Mouse (Mus musculus): ENCODE measurements around the gene Mib2. TPM values are rescaled to one million over a fixed set of nuclear protein-coding genes. Genes with fewer than 3 reads are reported as not detected.
A peak's percentile ranks its signal among the peaks of the same experiment; 100 is the strongest.

Gene Mib2
- polyA plus RNA-seq, 1 experiment from 2014 or later, result 34.3 TPM

DNA sequence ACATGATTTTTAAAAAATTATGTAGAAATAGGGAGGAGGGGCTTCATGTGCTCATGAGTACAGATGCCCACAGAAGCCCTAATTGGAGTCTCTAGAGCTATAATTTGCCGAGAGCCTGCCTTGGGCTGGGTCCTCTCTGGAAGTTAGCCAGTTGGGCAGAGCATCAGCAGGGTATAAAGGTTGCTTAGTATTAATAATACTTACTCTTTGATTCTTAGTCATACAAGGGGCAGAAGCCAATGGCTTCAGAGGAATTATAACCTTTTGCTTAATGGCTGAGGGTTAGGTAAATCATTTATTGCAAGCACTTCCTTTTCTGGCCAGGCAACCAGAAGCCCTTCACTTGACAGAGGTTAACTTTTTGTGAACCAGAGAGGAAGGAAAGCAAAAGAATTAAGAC lies 25.5 kb downstream of the Mib2 start:
- H3K36me3 ChIP-seq, result peaks cover 84% of the 10 kb centered on the region
- ATAC-seq (ENCODE audit: low FRiP score, low read depth), result no peak
- no peaks in the 10 kb centered on the region for H3K27me3 ChIP-seq
- H3K4me3 ChIP-seq, result no peak overlapping the region
- no peak overlapping the region for H3K4me2 ChIP-seq (replicated peaks)
- H3K9ac ChIP-seq, result no peak overlapping the region
- H3K4me1 ChIP-seq, result no peaks in the 10 kb centered on the region
- WGBS, result 92% methylated on average over 1 of the region's 1 CpGs
- H3K9me3 ChIP-seq, result no peaks in the 10 kb centered on the region
- no peak overlapping the region for H3K27ac ChIP-seq

GRCm38 (mm10) chr4:155635766-155636499 lies 33.1 kb downstream of the Mib2 start:
- Histone ChIP-seq H3K27ac (no peak overlapping the region), H3K9ac (no peak overlapping the region), H3K27me3 (no peaks in the 10 kb centered on the region), H3K4me1 (no peaks in the 10 kb centered on the region), H3K4me2 (replicated peaks) (no peak overlapping the region), H3K4me3 (no peak overlapping the region), H3K36me3 (peaks cover 88% of the 10 kb centered on the region), H3K9me3 (no peaks in the 10 kb centered on the region)
- ATAC-seq (ENCODE audit: low FRiP score, low read depth), result no peak

DNA sequence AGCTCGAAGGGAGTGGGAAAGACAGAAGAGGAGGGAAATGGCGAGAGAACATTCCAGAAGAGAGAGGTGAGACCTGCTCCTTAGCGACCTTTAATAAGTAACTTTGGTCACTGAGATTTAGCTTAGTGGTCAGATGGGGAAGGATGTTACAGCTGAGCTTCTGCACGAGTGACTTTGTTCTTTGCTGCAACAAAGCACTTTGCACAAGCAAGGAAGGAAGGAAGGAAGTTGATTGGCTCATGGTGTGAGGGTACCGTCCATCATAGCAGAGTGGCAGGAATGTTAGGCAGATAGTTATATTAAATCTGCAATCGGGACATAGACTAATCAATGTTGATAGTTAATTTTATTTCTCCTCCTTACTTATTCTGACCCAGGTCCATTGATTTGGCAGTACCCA lies 38.7 kb downstream of the Mib2 start:
- H3K36me3 ChIP-seq, result peaks cover 80% of the 10 kb centered on the region
- ATAC-seq (ENCODE audit: low FRiP score, low read depth), result no peak
- 88% methylated on average over 6 of the region's 6 CpGs for WGBS

DNA sequence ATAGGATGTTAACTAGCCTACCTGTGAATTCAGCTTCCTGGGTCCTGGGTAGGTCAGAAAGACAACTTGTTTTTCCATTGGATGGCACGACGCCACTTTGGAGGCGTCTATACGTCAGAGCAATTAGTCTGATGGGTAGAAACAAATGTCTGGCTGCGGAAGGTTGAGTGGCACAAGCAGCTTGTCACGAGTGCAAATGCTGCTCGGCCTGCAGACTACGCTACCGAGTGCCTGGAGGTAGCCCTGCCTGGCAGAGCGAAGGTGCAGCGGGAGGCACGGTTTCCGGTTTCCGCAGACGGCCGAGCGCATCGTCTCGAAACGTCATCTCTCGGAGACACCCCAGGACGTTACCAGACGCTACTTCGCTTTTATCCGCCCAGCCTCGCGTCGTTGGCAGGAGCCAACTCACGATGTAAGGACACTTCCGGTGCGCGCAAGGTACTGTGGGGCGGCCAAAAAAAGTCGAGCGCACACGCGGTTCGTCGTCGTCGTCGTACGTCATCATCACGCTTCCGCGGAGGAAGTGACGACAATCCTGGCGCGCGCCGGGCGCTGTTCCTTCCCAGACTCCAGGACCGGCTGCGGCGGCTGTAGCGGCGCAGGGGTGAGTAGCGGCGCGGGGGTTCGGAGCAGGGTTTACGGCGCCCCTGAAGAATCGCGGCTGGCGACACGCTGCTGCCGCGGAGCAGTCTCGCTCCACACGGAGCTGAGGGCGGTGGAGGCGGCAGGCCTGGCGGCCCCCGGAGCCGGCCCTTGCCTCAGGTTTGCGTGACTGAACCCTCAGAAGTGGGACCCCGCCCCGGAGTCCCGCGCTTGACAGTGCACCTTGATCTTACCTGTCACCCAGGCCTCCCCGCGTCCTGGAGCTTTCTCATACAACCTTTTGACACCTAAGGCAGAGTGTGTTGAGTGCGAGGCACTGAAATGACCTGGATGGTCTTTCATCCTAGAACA lies 44.4 kb downstream of the Mib2 start, which contains the start of gene Cdk11b:
Gene Cdk11b (plus strand): TSS at position 517 of the 954 bp plus-strand sequence.
- no peaks in the 10 kb centered on the region for H3K27me3 ChIP-seq
- H3K9ac ChIP-seq, result peak within 1 kb of the TSS; percentile 85
- peak; percentile 100 for ATAC-seq (ENCODE audit: low FRiP score, low read depth)
- H3K9me3 ChIP-seq, result no peaks in the 10 kb centered on the region
- H3K36me3 ChIP-seq, result peaks cover 49% of the 10 kb centered on the region
- H3K4me2 ChIP-seq (replicated peaks), result peak within 1 kb of the TSS; percentile 86
- under 1% methylated on average over 84 of the region's 84 CpGs for WGBS
- H3K4me1 ChIP-seq, result peaks cover 12% of the 10 kb centered on the region
- H3K27ac ChIP-seq, result peak within 1 kb of the TSS; percentile 90
- H3K4me3 ChIP-seq, result peak within 1 kb of the TSS; percentile 99

More for the DNA sequence above, 38.7 kb downstream of the Mib2 start:
- Histone ChIP-seq H3K9ac (no peak overlapping the region), H3K9me3 (no peaks in the 10 kb centered on the region), H3K27ac (no peak overlapping the region), H3K4me2 (replicated peaks) (no peak overlapping the region), H3K4me1 (peaks cover 3% of the 10 kb centered on the region; the same call in 1 of the 2 replicates), H3K4me3 (no peak overlapping the region), H3K27me3 (no peaks in the 10 kb centered on the region)

- ATAC-seq (ENCODE audit: low FRiP score, low read depth), result no peak
- Histone ChIP-seq H3K9ac (no peak overlapping the region), H3K36me3 (peaks cover 76% of the 10 kb centered on the region), H3K27me3 (no peaks in the 10 kb centered on the region), H3K4me2 (replicated peaks) (no peak overlapping the region), H3K27ac (no peak overlapping the region), H3K4me1 (0 out of 2 replicates have a peak, but pooled peaks cover under 1% of the 10 kb centered on the region), H3K4me3 (no peak overlapping the region), H3K9me3 (no peaks in the 10 kb centered on the region)
- 89% methylated on average over 5 of the region's 5 CpGs for WGBS
Measured at GRCm38 (mm10) chr4:155618321-155618720, 50.7 kb downstream of the Mib2 start.

DNA sequence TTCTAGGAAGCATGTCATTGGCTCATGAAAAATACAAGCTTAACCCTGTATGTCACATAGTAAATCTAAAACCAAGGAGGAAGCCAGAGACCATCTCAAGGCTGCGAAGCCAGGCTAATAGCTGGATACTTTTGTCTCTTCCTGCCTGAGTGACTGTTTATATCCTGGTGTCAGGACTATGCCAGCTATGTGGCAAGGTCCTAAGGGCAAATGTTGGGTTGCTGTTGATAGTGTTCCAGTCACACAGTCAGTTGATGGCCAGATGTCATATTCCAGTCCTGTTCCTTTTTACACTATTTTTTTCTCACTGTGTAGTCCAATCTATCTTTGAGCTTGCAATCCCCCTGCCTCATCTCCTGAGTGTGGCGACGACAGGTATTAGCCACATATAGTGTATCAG lies 55.7 kb downstream of the Mib2 start:
- WGBS, result 97% methylated on average over 3 of the region's 3 CpGs
- Histone ChIP-seq H3K9ac (no peak overlapping the region), H3K9me3 (no peaks in the 10 kb centered on the region), H3K36me3 (peaks cover 82% of the 10 kb centered on the region), H3K27me3 (no peaks in the 10 kb centered on the region), H3K4me3 (no peak overlapping the region), H3K4me1 (no peaks in the 10 kb centered on the region), H3K27ac (no peak overlapping the region), H3K4me2 (replicated peaks) (no peak overlapping the region)
- ATAC-seq (ENCODE audit: low FRiP score, low read depth), result no peak

- no peaks in the 10 kb centered on the region for H3K9me3 ChIP-seq
- no peaks in the 10 kb centered on the region for H3K27me3 ChIP-seq
- no peak for ATAC-seq (ENCODE audit: low FRiP score, low read depth)
- no peak overlapping the region for H3K27ac ChIP-seq
- H3K4me3 ChIP-seq, result no peak overlapping the region
- H3K36me3 ChIP-seq, result peaks cover 78% of the 10 kb centered on the region
- no peak overlapping the region for H3K9ac ChIP-seq
- H3K4me2 ChIP-seq (replicated peaks), result no peak overlapping the region
- 90% methylated on average over 3 of the region's 3 CpGs for WGBS
- H3K4me1 ChIP-seq, result no peaks in the 10 kb centered on the region
Measured at GRCm38 (mm10) chr4:155611860-155612259, 57.1 kb downstream of the Mib2 start.

DNA sequence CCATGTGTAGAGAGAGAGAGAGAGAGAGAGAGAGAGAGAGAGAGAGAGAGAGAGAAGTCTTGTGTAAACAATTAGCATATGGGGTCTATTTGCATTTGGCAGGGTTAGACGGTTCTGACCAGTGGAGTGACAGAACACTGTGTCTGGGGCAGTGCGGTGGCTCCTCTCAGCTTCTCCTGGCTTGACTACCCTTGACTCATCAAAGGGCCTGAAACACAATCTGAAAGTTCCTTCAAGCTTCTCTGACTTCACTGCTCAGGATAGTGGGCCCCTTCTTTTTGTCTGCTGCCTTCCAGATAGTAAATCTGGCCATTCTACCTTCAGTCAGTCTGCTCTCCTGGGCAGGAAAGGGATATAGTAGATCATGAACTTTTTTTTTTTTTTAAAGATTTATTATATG lies 62.2 kb downstream of the Mib2 start:
- no peak for ATAC-seq (ENCODE audit: low FRiP score, low read depth)
- H3K9ac ChIP-seq, result no peak overlapping the region
- H3K4me2 ChIP-seq (replicated peaks), result no peak overlapping the region
- peaks cover 46% of the 10 kb centered on the region for H3K36me3 ChIP-seq
- H3K27me3 ChIP-seq, result no peaks in the 10 kb centered on the region
- H3K4me1 ChIP-seq, result peaks cover 12% of the 10 kb centered on the region
- H3K4me3 ChIP-seq, result no peak overlapping the region
- 74% methylated on average over 2 of the region's 2 CpGs for WGBS
- no peaks in the 10 kb centered on the region for H3K9me3 ChIP-seq
- H3K27ac ChIP-seq, result no peak overlapping the region

DNA sequence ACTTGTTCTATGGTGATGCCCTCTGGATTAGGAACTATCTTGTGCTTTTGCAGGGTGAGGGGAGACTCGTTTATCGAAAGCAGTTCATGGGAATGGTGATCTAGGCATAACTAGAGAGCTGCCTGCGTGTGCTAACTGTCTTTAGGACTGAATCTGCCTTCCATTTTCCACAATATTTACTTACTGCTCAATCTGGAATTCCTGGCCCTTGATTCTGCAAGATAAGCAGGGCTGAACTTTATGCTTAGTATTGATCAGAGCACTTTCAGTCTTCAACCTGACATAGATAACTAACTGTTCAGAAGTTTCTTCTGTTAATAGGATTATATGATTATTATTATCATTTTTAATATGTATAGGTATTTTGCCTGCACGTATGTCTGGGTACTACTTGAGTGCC lies 63.9 kb downstream of the Mib2 start:
- WGBS, result 95% methylated on average over 4 of the region's 4 CpGs
- Histone ChIP-seq H3K4me2 (replicated peaks) (no peak overlapping the region), H3K4me3 (no peak overlapping the region), H3K27ac (no peak overlapping the region), H3K9me3 (no peaks in the 10 kb centered on the region), H3K36me3 (peaks cover 32% of the 10 kb centered on the region), H3K9ac (no peak overlapping the region), H3K27me3 (no peaks in the 10 kb centered on the region), H3K4me1 (peaks cover 15% of the 10 kb centered on the region)
- ATAC-seq (ENCODE audit: low FRiP score, low read depth), result no peak

Other genes with a start within 250 kb of the Mib2 start
- gene Tmem52, start 200.1 kb downstream of the Mib2 start, polyA plus RNA-seq (2015; fragmentation: Nextera tagmentation; extraction: Ambion mirVana), result not detected in 2 replicates
- gene Gnb1, start 177.8 kb downstream of the Mib2 start, polyA plus RNA-seq (2015; fragmentation: Nextera tagmentation; extraction: Ambion mirVana), result 506 and 533 TPM in 2 replicates
- gene Nadk, start 106.8 kb downstream of the Mib2 start, polyA plus RNA-seq (2015; fragmentation: Nextera tagmentation; extraction: Ambion mirVana), result 88.4 and 96.1 TPM in 2 replicates
- gene Slc35e2, start 67.8 kb downstream of the Mib2 start, polyA plus RNA-seq (2015; fragmentation: Nextera tagmentation; extraction: Ambion mirVana), result 8.5 and 10.1 TPM in 2 replicates
- 70.3 and 71.2 TPM in 2 replicates for gene Cdk11b, start 44.3 kb downstream of the Mib2 start, polyA plus RNA-seq (2015; fragmentation: Nextera tagmentation; extraction: Ambion mirVana)
- gene Gm10563, start 23.8 kb downstream of the Mib2 start, polyA plus RNA-seq (2015; fragmentation: Nextera tagmentation; extraction: Ambion mirVana), result not detected in 2 replicates
- gene Mmp23, start 15.8 kb downstream of the Mib2 start, polyA plus RNA-seq (2015; fragmentation: Nextera tagmentation; extraction: Ambion mirVana), result 17.1 and 19.1 TPM in 2 replicates
- 8.4 and 10.2 TPM in 2 replicates for gene Fndc10, start 25.1 kb upstream of the Mib2 start, polyA plus RNA-seq (2015; fragmentation: Nextera tagmentation; extraction: Ambion mirVana)
- 141 and 150 TPM in 2 replicates for gene Ssu72, start 35.6 kb upstream of the Mib2 start, polyA plus RNA-seq (2015; fragmentation: Nextera tagmentation; extraction: Ambion mirVana)
- 1.0 and 1.1 TPM in 2 replicates for gene Tmem240, start 65.6 kb upstream of the Mib2 start, polyA plus RNA-seq (2015; fragmentation: Nextera tagmentation; extraction: Ambion mirVana)
- 94.4 and 100 TPM in 2 replicates for gene Atad3a, start 91.9 kb upstream of the Mib2 start, polyA plus RNA-seq (2015; fragmentation: Nextera tagmentation; extraction: Ambion mirVana)
- 11.1 and 11.6 TPM in 2 replicates for gene Vwa1, start 105.5 kb upstream of the Mib2 start, polyA plus RNA-seq (2015; fragmentation: Nextera tagmentation; extraction: Ambion mirVana)
- 0.64 and 0.81 TPM in 2 replicates for gene Tmem88b, start 116.7 kb upstream of the Mib2 start, polyA plus RNA-seq (2015; fragmentation: Nextera tagmentation; extraction: Ambion mirVana)
- not detected in 2 replicates for gene Ankrd65, start 121.2 kb upstream of the Mib2 start, polyA plus RNA-seq (2015; fragmentation: Nextera tagmentation; extraction: Ambion mirVana)
- 213 and 220 TPM in 2 replicates for gene Mrpl20, start 133.7 kb upstream of the Mib2 start, polyA plus RNA-seq (2015; fragmentation: Nextera tagmentation; extraction: Ambion mirVana)
- 211 and 231 TPM in 2 replicates for gene Ccnl2, start 143.3 kb upstream of the Mib2 start, polyA plus RNA-seq (2015; fragmentation: Nextera tagmentation; extraction: Ambion mirVana)
- 140 and 144 TPM in 2 replicates for gene Aurkaip1, start 162.1 kb upstream of the Mib2 start, polyA plus RNA-seq (2015; fragmentation: Nextera tagmentation; extraction: Ambion mirVana)
- gene Mxra8, start 170.5 kb upstream of the Mib2 start, polyA plus RNA-seq (2015; fragmentation: Nextera tagmentation; extraction: Ambion mirVana), result 76.6 and 92.7 TPM in 2 replicates
- 4.3 and 5.7 TPM in 2 replicates for gene Dvl1, start 178.2 kb upstream of the Mib2 start, polyA plus RNA-seq (2015; fragmentation: Nextera tagmentation; extraction: Ambion mirVana)
- 0.25 and 0.33 TPM in 2 replicates for gene Tas1r3, start 194.2 kb upstream of the Mib2 start, polyA plus RNA-seq (2015; fragmentation: Nextera tagmentation; extraction: Ambion mirVana)
- 13.6 and 13.8 TPM in 2 replicates for gene Cptp, start 200.2 kb upstream of the Mib2 start, polyA plus RNA-seq (2015; fragmentation: Nextera tagmentation; extraction: Ambion mirVana)
- 71.2 and 74.8 TPM in 2 replicates for gene Ints11, start 200.3 kb upstream of the Mib2 start, polyA plus RNA-seq (2015; fragmentation: Nextera tagmentation; extraction: Ambion mirVana)
- 51.8 and 55.9 TPM in 2 replicates for gene Pusl1, start 222.6 kb upstream of the Mib2 start, polyA plus RNA-seq (2015; fragmentation: Nextera tagmentation; extraction: Ambion mirVana)
- gene Acap3, start 222.6 kb upstream of the Mib2 start, polyA plus RNA-seq (2015; fragmentation: Nextera tagmentation; extraction: Ambion mirVana), result 18.2 and 19.4 TPM in 2 replicates